Mouse (Mus musculus) hindlimb bud, embryonic 11.5 days (tissue): ENCODE measurements around the gene Heg1.

ENCODE experiments used
- DNase-seq: peaks from one replicate; pipeline ENCODE4 v3.0.0-alpha.2; 2012; ENCODE audit warnings: low read depth, low spot score; ENCODE audit errors: extremely low spot score

Heg1 gene

DNA sequence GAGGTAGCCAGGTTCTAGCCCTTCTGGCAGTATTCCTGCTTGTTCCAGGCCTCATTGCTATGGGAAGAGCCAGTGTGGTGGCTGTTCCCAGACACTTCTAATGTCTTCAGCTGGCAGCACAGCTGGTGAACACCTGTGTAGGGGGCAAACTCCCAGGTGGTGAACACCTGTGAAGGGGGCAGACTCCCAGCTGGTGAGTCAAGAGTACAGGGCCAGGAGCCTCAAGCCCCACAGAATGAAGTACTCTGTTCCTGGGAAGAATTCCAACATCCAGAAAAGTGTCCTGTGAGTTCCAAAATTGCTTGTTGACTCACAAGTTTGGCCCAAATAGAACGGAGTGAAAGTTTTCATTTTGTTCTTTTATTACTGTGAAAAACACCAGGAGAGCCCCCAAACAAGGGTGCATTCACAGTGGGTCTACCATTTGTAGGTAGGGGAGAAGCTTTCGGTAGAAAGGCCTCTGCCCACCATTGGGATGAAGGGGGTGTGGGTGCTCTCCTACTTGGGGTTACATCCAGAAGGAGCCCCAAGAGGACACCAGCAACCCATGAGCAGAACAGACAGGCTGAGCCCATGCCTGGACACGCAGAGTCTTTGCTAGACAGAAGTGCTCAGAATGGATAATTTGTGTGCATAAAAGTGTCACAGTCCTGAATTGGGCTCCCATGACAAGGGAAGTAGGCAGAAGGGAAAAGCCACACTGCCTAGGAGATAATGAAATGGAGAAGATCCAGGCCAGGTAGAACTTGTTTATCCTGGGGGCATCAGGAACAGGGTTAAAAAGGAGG lies 84.5 kb downstream of the Heg1 start:
- no peak for DNase-seq

DNA sequence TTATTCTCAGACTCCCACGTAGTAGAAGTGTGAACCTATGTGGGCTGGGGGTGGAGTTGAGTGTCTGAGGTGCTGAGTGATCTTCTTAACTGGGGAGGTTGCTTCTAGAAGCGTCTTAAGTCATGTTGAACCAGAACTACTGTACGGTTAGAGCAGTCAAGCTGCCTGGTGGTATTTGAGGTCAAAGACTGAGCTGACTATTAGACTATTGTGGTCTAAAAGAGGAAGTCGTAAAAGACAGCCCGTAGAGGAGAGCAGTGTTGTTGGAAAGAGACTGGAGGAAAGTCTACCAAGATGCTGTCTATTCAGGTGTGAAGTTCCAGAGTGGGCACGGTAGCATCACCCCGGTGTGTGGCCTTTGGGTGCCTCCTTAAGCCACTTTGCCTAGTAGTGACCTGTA lies 85.7 kb downstream of the Heg1 start:
- no peak for DNase-seq

- no peak for DNase-seq
Observed at GRCm38 (mm10) chr16:33770778-33771454, 86.7 kb downstream of the Heg1 start.

GRCm38 (mm10) chr16:33772809-33773208 lies 88.6 kb downstream of the Heg1 start:
- DNase-seq = no peak

DNA sequence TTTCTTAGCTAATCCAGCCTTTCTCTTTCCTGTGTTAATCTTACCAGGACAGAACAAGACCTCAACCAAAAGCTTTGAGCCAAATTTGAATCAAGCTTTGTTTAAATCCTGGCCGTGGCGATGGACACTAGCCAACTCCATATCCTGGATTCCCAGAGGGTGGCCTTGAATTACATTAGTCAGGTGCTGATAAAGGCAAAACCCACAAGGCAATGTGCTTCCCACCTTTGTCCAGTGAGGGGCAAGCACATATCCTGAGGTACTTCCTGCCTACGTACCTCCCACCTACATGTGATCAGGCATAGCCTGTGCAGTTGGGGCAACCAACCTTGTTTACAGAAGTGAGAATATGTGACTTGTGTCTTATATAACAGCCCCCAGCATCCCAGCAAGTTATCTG lies 90.8 kb downstream of the Heg1 start:
- DNase-seq = no peak

- DNase-seq = no peak
Observed at GRCm38 (mm10) chr16:33775733-33776335, 91.7 kb downstream of the Heg1 start.

- DNase-seq = no peak
Observed at GRCm38 (mm10) chr16:33776766-33777529, 92.8 kb downstream of the Heg1 start.

- no peak for DNase-seq
Observed at GRCm38 (mm10) chr16:33777607-33778006, 93.4 kb downstream of the Heg1 start.

DNA sequence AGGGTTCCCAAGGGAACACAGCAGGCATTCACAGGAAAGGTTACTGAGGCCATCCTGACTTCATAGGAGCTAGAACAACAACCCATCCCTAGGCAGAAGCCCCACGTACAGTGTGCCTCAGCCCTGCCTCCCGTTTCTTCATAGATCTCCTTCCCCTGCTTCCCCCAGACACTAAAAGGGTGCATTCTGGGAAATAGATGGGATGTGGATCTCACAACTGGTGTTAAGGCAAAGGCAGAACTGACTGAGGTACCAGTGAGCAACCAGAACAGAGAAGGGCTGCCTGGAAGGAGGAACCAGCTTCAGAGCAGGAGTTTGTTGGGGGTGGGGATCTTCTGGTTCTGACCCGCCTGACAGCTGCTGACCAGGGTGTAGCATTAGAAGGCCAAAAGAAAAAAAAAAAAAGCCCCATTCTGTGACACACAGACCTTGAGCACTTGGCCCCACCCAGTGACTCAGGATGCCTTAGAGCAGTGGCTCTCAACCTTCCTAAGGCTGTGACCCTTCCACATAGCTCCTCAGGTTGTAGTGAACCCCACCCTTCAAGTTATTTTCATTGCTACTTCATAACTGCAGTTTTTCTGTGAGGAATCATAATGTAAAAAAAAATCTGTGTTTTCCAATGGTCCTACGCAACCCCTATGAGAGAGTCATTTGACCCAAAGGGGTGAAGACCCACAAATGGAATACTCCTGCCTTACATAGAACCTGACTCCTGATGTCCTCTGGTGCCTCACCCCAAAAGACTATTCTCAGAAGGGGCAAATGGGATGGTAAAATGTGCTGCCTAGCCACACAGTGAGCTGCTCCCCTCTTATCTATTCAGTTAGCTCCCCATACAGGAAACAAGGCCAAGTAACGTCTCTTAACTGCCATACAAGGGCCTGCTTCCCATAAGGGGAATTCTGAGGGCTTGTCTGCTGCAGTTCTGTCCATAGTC lies 97.9 kb downstream of the Heg1 start:
- no peak for DNase-seq

DNA sequence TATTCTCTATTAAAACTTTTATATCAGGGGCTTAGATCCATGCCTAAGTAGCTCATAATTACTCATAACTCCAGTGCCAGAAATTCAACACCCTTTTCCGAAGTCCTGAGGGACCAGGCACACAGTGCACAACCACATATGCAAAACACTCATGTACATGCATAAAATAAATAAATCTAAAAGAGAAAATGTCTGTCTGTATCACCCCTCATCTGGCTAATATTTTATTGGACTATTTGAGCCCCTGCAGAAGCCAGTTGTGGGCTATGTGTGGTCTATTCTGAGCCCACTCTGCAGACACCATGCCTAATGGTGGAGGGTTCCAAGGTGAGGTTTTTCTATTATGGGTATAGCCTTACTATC lies 98.5 kb downstream of the Heg1 start:
- DNase-seq = no peak

DNA sequence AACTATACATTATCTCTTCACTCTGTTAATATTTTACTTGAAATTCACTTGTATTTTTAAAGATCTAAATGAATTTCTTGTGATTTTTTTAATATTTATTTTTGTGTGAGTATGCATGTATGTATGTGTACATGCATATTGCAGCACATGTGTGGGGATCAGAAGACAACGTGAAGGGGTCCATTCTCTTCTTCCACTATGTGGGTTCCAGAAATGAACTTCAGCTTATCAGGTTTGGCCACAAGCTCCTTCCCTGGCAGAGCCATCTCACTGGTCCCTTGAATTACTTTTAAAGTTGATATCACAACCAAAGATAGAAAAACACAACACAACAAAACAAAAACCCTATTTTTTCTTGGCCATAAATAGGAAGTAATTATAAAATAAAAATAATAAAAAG lies 100.4 kb downstream of the Heg1 start:
- DNase-seq = no peak

GRCm38 (mm10) chr16:33785092-33785704 lies 101.0 kb downstream of the Heg1 start:
- no peak for DNase-seq

GRCm38 (mm10) chr16:33786657-33787390 lies 102.7 kb downstream of the Heg1 start:
- DNase-seq = no peak

DNA sequence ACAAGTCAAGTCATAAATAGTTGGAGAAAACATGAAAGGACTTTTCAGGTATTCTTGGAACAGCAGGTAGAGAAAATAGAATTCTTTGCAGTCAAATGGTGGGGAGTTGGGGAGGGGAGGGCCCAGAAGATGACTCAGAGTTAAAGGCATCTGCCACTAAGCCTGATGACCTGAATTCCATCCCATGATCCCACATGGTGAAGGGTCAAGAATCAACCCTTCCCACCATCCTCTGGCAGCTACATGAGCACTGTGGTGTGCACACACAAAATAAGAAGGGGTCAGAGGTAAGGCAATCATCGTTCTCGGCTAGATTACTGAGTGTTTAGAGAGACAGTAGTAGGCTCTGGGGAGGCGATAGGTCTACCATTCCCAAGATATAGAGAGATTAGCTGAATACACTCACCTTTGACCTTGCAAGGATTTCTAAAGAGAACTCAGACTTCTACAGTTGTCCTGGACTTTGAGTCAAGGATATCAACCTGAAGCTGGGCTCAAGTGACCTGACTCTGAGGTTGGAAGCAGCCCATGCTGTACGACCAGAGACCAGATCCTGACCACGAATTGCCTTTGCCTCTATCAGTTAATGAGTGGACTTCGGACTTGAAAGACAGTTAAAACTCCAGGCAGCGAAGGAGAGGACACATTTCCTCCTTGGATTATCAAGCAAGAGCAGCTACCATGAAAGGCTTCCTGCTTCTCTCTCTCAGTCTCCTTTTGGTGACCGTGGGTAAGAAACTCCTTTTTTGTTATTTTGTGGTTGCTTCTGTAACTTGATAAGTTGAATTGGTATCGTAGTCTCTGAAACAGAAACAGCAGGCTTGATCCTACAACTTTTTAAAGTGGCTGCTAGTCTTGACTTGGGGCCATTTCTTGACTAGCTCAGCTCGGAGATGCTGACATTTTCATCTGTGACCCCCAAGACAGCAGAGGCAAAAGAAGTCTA lies 109.9 kb downstream of the Heg1 start, which contains the start of gene Muc13:
Gene Muc13, plus strand, starts transcription at position 192 of the 946 bp plus-strand sequence.
- DNase-seq = no peak

GRCm38 (mm10) chr16:33795106-33795505 lies 110.9 kb downstream of the Heg1 start:
- DNase-seq = no peak

DNA sequence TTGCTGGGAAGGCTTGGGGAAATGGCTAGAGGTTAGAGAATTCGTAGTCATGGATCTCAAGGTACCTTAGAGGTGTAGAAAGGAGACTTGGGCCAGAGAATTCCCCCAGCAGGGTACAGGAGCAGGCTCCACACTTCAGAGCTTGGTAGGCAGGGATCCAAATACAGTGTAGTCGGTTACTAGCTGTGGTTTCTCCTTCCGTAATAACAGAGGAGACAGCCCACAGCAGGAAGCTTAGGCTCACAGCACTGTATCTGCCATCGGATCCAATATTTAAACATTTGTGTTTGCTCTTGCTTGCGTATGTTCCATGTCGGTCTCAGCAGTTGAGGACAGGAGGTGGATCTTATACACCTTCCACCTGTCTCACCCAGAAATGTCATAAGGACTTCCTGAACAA lies 111.7 kb downstream of the Heg1 start:
- DNase-seq = no peak

GRCm38 (mm10) chr16:33796756-33797155 lies 112.6 kb downstream of the Heg1 start:
- DNase-seq = no peak

DNA sequence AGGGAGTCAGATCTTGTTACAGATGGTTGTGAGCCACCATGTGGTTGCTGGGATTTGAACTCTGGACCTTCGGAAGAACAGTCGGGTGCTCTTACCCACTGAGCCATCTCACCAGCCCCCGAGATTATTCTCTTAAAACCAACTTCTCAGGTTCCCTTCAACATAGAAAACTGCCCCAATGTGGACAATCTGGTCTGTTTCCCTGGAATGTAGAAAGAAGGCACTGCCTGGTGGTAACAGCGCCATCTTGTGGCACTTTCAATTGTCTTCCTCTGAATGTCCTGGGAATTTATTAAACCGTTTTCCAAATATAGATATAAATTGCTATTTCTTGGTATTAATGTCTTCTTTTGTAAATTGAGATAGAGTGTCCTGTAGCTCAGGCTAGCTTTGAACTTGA lies 113.7 kb downstream of the Heg1 start:
- DNase-seq = peak; percentile 50
